ENCODE assay signal across 7 mouse cellular contexts in genomic region chr7:45367020-45367880, GRCm38 (mm10). TPM values are rescaled to one million over a fixed set of nuclear protein-coding genes. Genes with fewer than 3 reads are reported as not detected.
DNase-seq lines count a peak whose midpoint lies in the region; ATAC-seq lines count a peak whose summit lies in the region.

No protein-coding gene starts in this region.

- DNase-seq in adrenal gland, postnatal 10 days = peak; percentile 98
- peak; percentile 99 for DNase-seq in embryonic facial prominence, embryonic 10.5 days (ENCODE audit: low spot score)
- DNase-seq in kidney, adult 11 months = peak; percentile 96
- peak; percentile 98 for DNase-seq in limb, embryonic 10.5 days (ENCODE audit: low spot score)
- DNase-seq in spleen, adult 12 weeks (ENCODE audit: low spot score) = peak; percentile 94

- H3K4me1 ChIP-seq in embryonic facial prominence, embryonic 10.5 days = peaks cover 53% of the 10 kb centered on the region
- peaks cover 51% of the 10 kb centered on the region for H3K4me1 ChIP-seq in limb, embryonic 10.5 days
- peaks cover 60% of the 10 kb centered on the region for H3K4me1 ChIP-seq in midbrain, embryonic 13.5 days (replicated peaks)

- peaks cover 9% of the 10 kb centered on the region for H3K36me3 ChIP-seq in embryonic facial prominence, embryonic 10.5 days (replicated peaks)
- H3K36me3 ChIP-seq in limb, embryonic 10.5 days = peaks cover 9% of the 10 kb centered on the region
- peaks cover 4% of the 10 kb centered on the region; the same call in 1 of the 2 replicates for H3K36me3 ChIP-seq in midbrain, embryonic 13.5 days

- peak overlapping the region; percentile 84 for H3K4me2 ChIP-seq in midbrain, embryonic 13.5 days (replicated peaks)

- peak overlapping the region; percentile 81 for H3K27ac ChIP-seq in embryonic facial prominence, embryonic 10.5 days (replicated peaks)
- H3K27ac ChIP-seq in limb, embryonic 10.5 days = peak overlapping the region; percentile 68
- H3K27ac ChIP-seq in midbrain, embryonic 13.5 days = peak overlapping the region; percentile 82

- H3K9ac ChIP-seq in midbrain, embryonic 13.5 days (replicated peaks) = peak overlapping the region; percentile 88

- under 1% methylated on average over 70 of the region's 70 CpGs for WGBS in embryonic facial prominence, embryonic 10.5 days
- under 1% methylated on average over 69 of the region's 70 CpGs for WGBS in limb, embryonic 10.5 days
- 1% methylated on average over 68 of the region's 70 CpGs for WGBS in midbrain, embryonic 13.5 days

- peak; percentile 72 for ATAC-seq in granulocyte monocyte progenitor cell, adult 5-6 weeks (replicated peaks; ENCODE audit: poor library complexity, severe bottlenecking)
- peak; percentile 84 for ATAC-seq in midbrain, embryonic 13.5 days

- H3K27me3 ChIP-seq in embryonic facial prominence, embryonic 10.5 days (replicated peaks; ENCODE audit: low read depth, poor library complexity, severe bottlenecking) = peaks cover 77% of the 10 kb centered on the region
- H3K27me3 ChIP-seq in limb, embryonic 10.5 days (ENCODE audit: low read depth, poor library complexity, severe bottlenecking) = peaks cover 73% of the 10 kb centered on the region
- peaks cover 38% of the 10 kb centered on the region for H3K27me3 ChIP-seq in midbrain, embryonic 13.5 days

- no peaks in the 10 kb centered on the region for H3K9me3 ChIP-seq in embryonic facial prominence, embryonic 10.5 days
- no peaks in the 10 kb centered on the region for H3K9me3 ChIP-seq in limb, embryonic 10.5 days (replicated peaks)
- H3K9me3 ChIP-seq in midbrain, embryonic 13.5 days = no peaks in the 10 kb centered on the region

- H3K4me3 ChIP-seq in embryonic facial prominence, embryonic 10.5 days = peak overlapping the region; percentile 70
- H3K4me3 ChIP-seq in limb, embryonic 10.5 days = peak overlapping the region; percentile 68
- H3K4me3 ChIP-seq in midbrain, embryonic 13.5 days (replicated peaks) = peak overlapping the region; percentile 85

RNA-seq across cellular contexts. Expression of gene Ppfia3, which starts 0.4 kb away (rescaled TPM):
- 1 to 10 TPM; 1.9 to 3.0 TPM for total RNA-seq in adrenal gland, postnatal 10 days (2021)
- 5.8 and 7.1 TPM in 2 replicates for polyA plus RNA-seq in embryonic facial prominence, embryonic 10.5 days (2016; fragmentation: Nextera tagmentation; extraction: Ambion mirVana)
- 1.2 TPM in 1 of 2 replicates, not detected in the other for total RNA-seq in granulocyte monocyte progenitor cell, adult 5-6 weeks (2014; fragmentation: Nextera tagmentation)
- total RNA-seq in granulocyte monocyte progenitor cell, adult 5-6 weeks (2017) = not detected in 2 replicates
- 2.4 and 5.3 TPM in 2 replicates for polyA plus RNA-seq in limb, embryonic 10.5 days (2016; fragmentation: Nextera tagmentation; extraction: Ambion mirVana)
- 17.2 and 19.8 TPM in 2 replicates for polyA plus RNA-seq in midbrain, embryonic 13.5 days (2015; fragmentation: Nextera tagmentation; extraction: Ambion mirVana)

RNA-seq across cellular contexts. Expression of gene Lin7b, which starts 3.1 kb away (rescaled TPM):
- total RNA-seq in adrenal gland, postnatal 10 days (2021) = 1 to 10 TPM in 1 of 2 experiments, under 1 TPM in 1; 0.90 to 2.9 TPM
- 0.24 and 1.2 TPM in 2 replicates for polyA plus RNA-seq in embryonic facial prominence, embryonic 10.5 days (2016; fragmentation: Nextera tagmentation; extraction: Ambion mirVana)
- total RNA-seq in granulocyte monocyte progenitor cell, adult 5-6 weeks (2014; fragmentation: Nextera tagmentation) = not detected in 2 replicates
- 1.9 TPM in 1 of 2 replicates, not detected in the other for total RNA-seq in granulocyte monocyte progenitor cell, adult 5-6 weeks (2017)
- 0.40 and 0.64 TPM in 2 replicates for polyA plus RNA-seq in limb, embryonic 10.5 days (2016; fragmentation: Nextera tagmentation; extraction: Ambion mirVana)
- 7.1 and 7.9 TPM in 2 replicates for polyA plus RNA-seq in midbrain, embryonic 13.5 days (2015; fragmentation: Nextera tagmentation; extraction: Ambion mirVana)

RNA-seq across cellular contexts. Expression of gene Snrnp70, which starts 28.3 kb away (rescaled TPM):
- total RNA-seq in adrenal gland, postnatal 10 days (2021) = 100 to 1,000 TPM; 208 to 341 TPM
- 285 and 287 TPM in 2 replicates for polyA plus RNA-seq in embryonic facial prominence, embryonic 10.5 days (2016; fragmentation: Nextera tagmentation; extraction: Ambion mirVana)
- total RNA-seq in granulocyte monocyte progenitor cell, adult 5-6 weeks (2014; fragmentation: Nextera tagmentation) = 259 and 270 TPM in 2 replicates
- 374 and 382 TPM in 2 replicates for total RNA-seq in granulocyte monocyte progenitor cell, adult 5-6 weeks (2017)
- 305 and 308 TPM in 2 replicates for polyA plus RNA-seq in limb, embryonic 10.5 days (2016; fragmentation: Nextera tagmentation; extraction: Ambion mirVana)
- 223 and 238 TPM in 2 replicates for polyA plus RNA-seq in midbrain, embryonic 13.5 days (2015; fragmentation: Nextera tagmentation; extraction: Ambion mirVana)

RNA-seq across cellular contexts. Expression of gene Hrc, which starts 32.2 kb away (rescaled TPM):
- 10 to 100 TPM; 10.7 to 47.8 TPM for total RNA-seq in adrenal gland, postnatal 10 days (2021)
- polyA plus RNA-seq in embryonic facial prominence, embryonic 10.5 days (2016; fragmentation: Nextera tagmentation; extraction: Ambion mirVana) = 0.31 and 0.64 TPM in 2 replicates
- not detected in 2 replicates for total RNA-seq in granulocyte monocyte progenitor cell, adult 5-6 weeks (2014; fragmentation: Nextera tagmentation)
- total RNA-seq in granulocyte monocyte progenitor cell, adult 5-6 weeks (2017) = not detected in 2 replicates
- 0.24 and 0.39 TPM in 2 replicates for polyA plus RNA-seq in limb, embryonic 10.5 days (2016; fragmentation: Nextera tagmentation; extraction: Ambion mirVana)
- polyA plus RNA-seq in midbrain, embryonic 13.5 days (2015; fragmentation: Nextera tagmentation; extraction: Ambion mirVana) = 0.10 and 0.26 TPM in 2 replicates

RNA-seq across cellular contexts. Expression of gene Trpm4, which starts 33.7 kb away (rescaled TPM):
- total RNA-seq in adrenal gland, postnatal 10 days (2021) = 10 to 100 TPM; 15.9 to 26.8 TPM
- polyA plus RNA-seq in embryonic facial prominence, embryonic 10.5 days (2016; fragmentation: Nextera tagmentation; extraction: Ambion mirVana) = 10.6 and 11.3 TPM in 2 replicates
- 5.4 and 6.3 TPM in 2 replicates for total RNA-seq in granulocyte monocyte progenitor cell, adult 5-6 weeks (2014; fragmentation: Nextera tagmentation)
- total RNA-seq in granulocyte monocyte progenitor cell, adult 5-6 weeks (2017) = 2.4 and 3.9 TPM in 2 replicates
- polyA plus RNA-seq in limb, embryonic 10.5 days (2016; fragmentation: Nextera tagmentation; extraction: Ambion mirVana) = 5.2 and 8.4 TPM in 2 replicates
- polyA plus RNA-seq in midbrain, embryonic 13.5 days (2015; fragmentation: Nextera tagmentation; extraction: Ambion mirVana) = 7.3 and 10.8 TPM in 2 replicates

Comparison
In these comparisons a context has a peak if more than half of its experiments do, and no peak if none do; other contexts are left out.
1. Peak in every context shown above with its lines: DNase-seq, ATAC-seq, H3K4me3 ChIP-seq and H3K27ac ChIP-seq.